Mouse (Mus musculus) forebrain, embryonic 11.5 days (tissue): Measurements from ENCODE around the gene Frmd4a. TPM values are rescaled to one million over a fixed set of nuclear protein-coding genes. Genes with fewer than 3 reads are reported as not detected.

Experiments
- ATAC-seq: fragments of 200-750 bp; cut with Nextera tagmentation; replicated peaks from 2 replicates; pipeline ENCODE4 v1.8.0; 2017; ENCODE audit warnings: moderate TSS enrichment; ENCODE audit not compliant: low FRiP score
- DNase-seq: peaks from one replicate; pipeline ENCODE4 v3.0.0-alpha.2; 2017; ENCODE audit warnings: low spot score
- H3K27ac ChIP-seq: fragments of 300-500 bp; sonication (generic); 2 replicates; pipeline ENCODE4 v1.5.1; 2014; ENCODE audit warnings: low read depth, low read length
- H3K27me3 ChIP-seq: fragments of 300-500 bp; sonication (generic); 2 replicates; pipeline ENCODE4 v1.6.1; 2014; ENCODE audit warnings: mild to moderate bottlenecking, low read length, mixed read lengths; ENCODE audit not compliant: control insufficient read depth, insufficient read depth
- H3K36me3 ChIP-seq: fragments of 300-500 bp; sonication (generic); 2 replicates; pipeline ENCODE4 v1.6.1; 2014; ENCODE audit warnings: mild to moderate bottlenecking, low read length, moderate library complexity, mixed read lengths; ENCODE audit not compliant: control insufficient read depth, insufficient read depth
- H3K4me1 ChIP-seq: fragments of 300-500 bp; sonication (generic); replicated peaks from 2 replicates; pipeline ENCODE4 v1.6.1; 2014; ENCODE audit warnings: low read length, mixed read lengths; ENCODE audit not compliant: control insufficient read depth, insufficient read depth
- H3K4me2 ChIP-seq: fragments of 300-500 bp; sonication (generic); 2 replicates; pipeline ENCODE4 v1.6.1; 2014; ENCODE audit warnings: low read depth, mild to moderate bottlenecking, low read length, moderate library complexity, mixed read lengths; ENCODE audit not compliant: severe bottlenecking
- H3K4me3 ChIP-seq: fragments of 300-500 bp; sonication (generic); 2 replicates; pipeline ENCODE4 v1.5.1; 2014; ENCODE audit warnings: low read depth, low read length
- H3K9ac ChIP-seq: fragments of 300-500 bp; sonication (generic); 2 replicates; pipeline ENCODE4 v1.6.1; 2014; ENCODE audit warnings: low read length
- H3K9me3 ChIP-seq: fragments of 300-500 bp; sonication (generic); 2 replicates; pipeline ENCODE4 v1.6.1; 2016; ENCODE audit warnings: low read length, mixed read lengths; ENCODE audit not compliant: control insufficient read depth
- WGBS: fragments of 180-500 bp; shearing (Covaris S2); extraction: QIAGEN DNeasy Blood & Tissue Kit; methylation state at CpG from one replicate; pipeline ENCODE4 v1.1.7; 2014; 5-methylcytosine and 5-hydroxymethylcytosine counted together
- polyA plus RNA-seq: library from polyadenylated mRNA; unstranded; fragments of >200 nt; fragmentation: Nextera tagmentation; extraction: Ambion mirVana; gene quantifications from 2 replicates; pipeline ENCODE4 v1.2.1, GENCODE M21; 2014

Gene Frmd4a
- polyA plus RNA-seq, 1 experiment from 2014 or later = 50.3 TPM

- H3K9me3 ChIP-seq = no peaks in the 10 kb centered on the region
- peaks cover 2% of the 10 kb centered on the region; the same call in 1 of the 2 replicates for H3K36me3 ChIP-seq
- H3K27me3 ChIP-seq = no peaks in the 10 kb centered on the region
- no peak overlapping the region for H3K9ac ChIP-seq
- no peak overlapping the region for H3K4me2 ChIP-seq
- no peak for ATAC-seq
- no peak overlapping the region for H3K27ac ChIP-seq
- H3K4me1 ChIP-seq = no peaks in the 10 kb centered on the region
- no peak for DNase-seq
- 96% methylated on average over 11 of the region's 11 CpGs for WGBS
- no peak overlapping the region for H3K4me3 ChIP-seq
Observed at GRCm38 (mm10) chr2:4629470-4629869, 612.0 kb downstream of the Frmd4a start.

- no peaks in the 10 kb centered on the region for H3K9me3 ChIP-seq
Observed at GRCm38 (mm10) chr2:4630197-4630835, 612.8 kb downstream of the Frmd4a start.

GRCm38 (mm10) chr2:4635804-4636203 is 618.3 kb downstream of the Frmd4a start:
- H3K9me3 ChIP-seq = no peaks in the 10 kb centered on the region
- no peak overlapping the region for H3K4me2 ChIP-seq
- H3K9ac ChIP-seq = no peak overlapping the region
- no peak for ATAC-seq
- H3K4me1 ChIP-seq = no peaks in the 10 kb centered on the region
- peaks cover 2% of the 10 kb centered on the region; the same call in 1 of the 2 replicates for H3K36me3 ChIP-seq
- no peaks in the 10 kb centered on the region for H3K27me3 ChIP-seq
- no peak overlapping the region for H3K27ac ChIP-seq
- H3K4me3 ChIP-seq = no peak overlapping the region
- no peak for DNase-seq
- 89% methylated on average over 8 of the region's 8 CpGs for WGBS

More at GRCm38 (mm10) chr2:4630197-4630835, 612.8 kb downstream of the Frmd4a start:
- DNase-seq (no peak), ATAC-seq (no peak)
- Histone ChIP-seq H3K9ac (no peak overlapping the region), H3K4me2 (no peak overlapping the region), H3K27ac (no peak overlapping the region), H3K27me3 (no peaks in the 10 kb centered on the region), H3K4me1 (no peaks in the 10 kb centered on the region), H3K36me3 (peaks cover 2% of the 10 kb centered on the region; the same call in 1 of the 2 replicates), H3K4me3 (no peak overlapping the region)
- WGBS = 94% methylated on average over 10 of the region's 10 CpGs

- WGBS = 91% methylated on average over 7 of the region's 7 CpGs
- Histone ChIP-seq H3K9ac (no peak overlapping the region), H3K36me3 (peaks cover 2% of the 10 kb centered on the region; the same call in 1 of the 2 replicates), H3K4me3 (no peak overlapping the region), H3K4me1 (no peaks in the 10 kb centered on the region), H3K9me3 (no peaks in the 10 kb centered on the region), H3K4me2 (no peak overlapping the region), H3K27ac (no peak overlapping the region), H3K27me3 (no peaks in the 10 kb centered on the region)
- DNase-seq = no peak
- ATAC-seq = no peak
Observed at GRCm38 (mm10) chr2:4636656-4637055, 619.1 kb downstream of the Frmd4a start.

- WGBS = 88% methylated on average over 3 of the region's 3 CpGs
- Histone ChIP-seq H3K27me3 (no peaks in the 10 kb centered on the region), H3K36me3 (no peaks in the 10 kb centered on the region; the same call in 1 of the 2 replicates), H3K4me2 (no peak overlapping the region), H3K27ac (no peak overlapping the region), H3K9ac (no peak overlapping the region), H3K4me1 (no peaks in the 10 kb centered on the region), H3K9me3 (no peaks in the 10 kb centered on the region), H3K4me3 (no peak overlapping the region)
- ATAC-seq = no peak
- DNase-seq = no peak
Observed at GRCm38 (mm10) chr2:4638189-4638588, 620.7 kb downstream of the Frmd4a start.

GRCm38 (mm10) chr2:4645066-4645465 is 627.5 kb downstream of the Frmd4a start:
- WGBS = 76% methylated on average over 4 of the region's 4 CpGs
- no peak for ATAC-seq
- Histone ChIP-seq H3K4me2 (no peak overlapping the region), H3K36me3 (no peaks in the 10 kb centered on the region; the same call in 1 of the 2 replicates), H3K27me3 (no peaks in the 10 kb centered on the region), H3K27ac (no peak overlapping the region), H3K4me3 (no peak overlapping the region), H3K4me1 (no peaks in the 10 kb centered on the region), H3K9me3 (no peaks in the 10 kb centered on the region), H3K9ac (no peak overlapping the region)
- no peak for DNase-seq

GRCm38 (mm10) chr2:4648094-4648493 is 630.6 kb downstream of the Frmd4a start:
- Histone ChIP-seq H3K27me3 (no peaks in the 10 kb centered on the region), H3K4me3 (no peak overlapping the region), H3K4me2 (no peak overlapping the region), H3K4me1 (peaks cover 3% of the 10 kb centered on the region; the same call in 1 of the 2 replicates), H3K36me3 (no peaks in the 10 kb centered on the region; the same call in 1 of the 2 replicates), H3K9ac (no peak overlapping the region), H3K27ac (no peak overlapping the region), H3K9me3 (no peaks in the 10 kb centered on the region)
- WGBS = 92% methylated on average over 4 of the region's 4 CpGs
- no peak for DNase-seq
- ATAC-seq = no peak

GRCm38 (mm10) chr2:4649646-4650045 is 632.1 kb downstream of the Frmd4a start:
- Histone ChIP-seq H3K4me3 (no peak overlapping the region), H3K4me1 (peaks cover 3% of the 10 kb centered on the region; the same call in 1 of the 2 replicates)
- WGBS = 96% methylated on average over 2 of the region's 2 CpGs

More at GRCm38 (mm10) chr2:4649646-4650045, 632.1 kb downstream of the Frmd4a start:
- Histone ChIP-seq H3K27ac (no peak overlapping the region), H3K27me3 (no peaks in the 10 kb centered on the region), H3K9me3 (no peaks in the 10 kb centered on the region), H3K9ac (no peak overlapping the region), H3K36me3 (no peaks in the 10 kb centered on the region; the same call in 1 of the 2 replicates), H3K4me2 (no peak overlapping the region)
- no peak for DNase-seq
- ATAC-seq = no peak
